Mouse (Mus musculus): ENCODE measurements around the gene Zfp36.

The Zfp36 gene

DNA sequence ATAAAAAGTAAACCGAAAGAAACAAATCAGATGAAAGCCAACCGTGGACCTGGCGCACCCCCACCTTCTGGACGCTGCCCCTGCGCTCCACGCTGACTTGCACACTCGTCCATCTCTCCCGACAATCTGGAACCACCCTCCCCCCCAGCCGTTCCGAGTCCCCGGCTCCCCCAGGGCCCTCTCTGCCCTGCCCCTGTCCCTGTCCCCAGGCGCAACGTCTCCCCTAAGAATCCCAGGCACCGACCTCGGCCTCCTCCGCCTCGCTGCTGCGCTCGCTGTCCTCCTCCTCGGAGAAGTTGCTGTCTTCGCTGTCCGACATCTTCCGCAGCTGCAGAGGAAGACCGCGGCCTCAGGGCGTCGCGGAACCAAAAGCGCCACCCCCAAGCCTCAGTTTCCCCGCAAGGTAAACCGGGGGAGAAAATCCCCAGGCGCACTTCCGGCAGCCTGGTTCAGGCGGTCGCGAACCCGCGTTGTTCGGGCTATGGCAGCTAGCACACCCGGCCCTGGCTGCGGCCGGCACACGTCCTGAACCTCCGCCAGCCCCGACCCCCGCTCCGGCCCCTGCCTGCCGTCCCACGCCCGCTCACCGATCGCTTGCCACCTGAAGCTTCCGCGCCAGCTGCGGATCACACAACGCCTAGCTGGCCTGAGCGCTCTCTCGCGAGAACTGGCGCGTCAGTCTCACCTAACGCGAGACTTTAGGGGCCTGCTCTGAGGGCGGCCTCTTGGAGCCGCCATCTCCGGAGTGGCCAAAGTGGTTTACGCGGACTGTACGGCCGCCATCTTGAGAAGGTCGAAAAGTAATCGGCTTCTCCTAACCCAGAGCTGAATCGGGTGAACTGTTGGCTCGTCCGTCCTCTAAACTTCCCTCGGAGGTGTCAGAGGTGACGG, 41.7 kb downstream of the Zfp36 start, which contains the start of gene Supt5:
Gene Supt5, minus strand, starts transcription at position 639 of the 891 bp plus-strand sequence.
- peak; percentile 95 to 97 for DNase-seq (ENCODE audit: low spot score in 2 of 2)

DNA sequence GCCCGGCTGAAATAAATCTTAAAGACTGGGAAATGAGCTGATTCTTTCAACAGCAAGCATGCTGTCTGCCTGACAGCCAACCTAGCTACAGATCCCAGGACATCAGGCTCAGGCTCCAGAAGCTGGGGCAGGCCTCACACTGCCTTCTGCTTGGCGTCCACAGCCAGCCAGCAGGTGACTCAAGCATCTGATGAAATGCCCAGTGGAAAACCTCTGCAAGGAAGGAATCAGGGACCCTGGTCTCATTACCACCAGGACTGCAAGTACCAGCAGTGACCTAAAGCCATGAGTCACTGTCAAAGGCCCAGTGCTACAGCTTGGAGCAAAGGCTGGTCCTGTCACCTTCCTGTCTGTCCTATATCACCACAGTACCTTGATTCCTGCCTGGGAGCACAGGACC, 44.6 kb downstream of the Zfp36 start:
- no peak for DNase-seq (ENCODE audit: low spot score in 2 of 2)

DNA sequence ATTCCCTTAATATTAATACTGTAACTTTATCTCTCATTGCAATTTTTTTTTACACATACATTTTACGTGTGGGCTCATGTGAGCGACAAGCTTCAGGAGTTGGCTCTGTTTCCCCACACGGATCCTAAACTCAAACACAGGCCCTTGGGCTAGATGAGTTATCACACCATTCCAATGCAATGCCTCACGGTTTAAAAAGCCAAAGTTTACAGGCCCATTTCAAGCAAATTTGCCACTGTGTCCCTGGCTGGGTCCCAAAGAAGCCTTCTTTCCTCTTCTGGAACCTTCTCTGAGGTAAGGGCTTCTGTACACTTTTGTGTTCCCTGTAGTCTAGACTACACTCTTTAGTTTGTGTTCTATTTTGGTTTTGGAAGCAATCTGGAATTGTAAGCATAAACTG, 45.5 kb downstream of the Zfp36 start:
- no peak for DNase-seq (ENCODE audit: low spot score in 2 of 2)

DNA sequence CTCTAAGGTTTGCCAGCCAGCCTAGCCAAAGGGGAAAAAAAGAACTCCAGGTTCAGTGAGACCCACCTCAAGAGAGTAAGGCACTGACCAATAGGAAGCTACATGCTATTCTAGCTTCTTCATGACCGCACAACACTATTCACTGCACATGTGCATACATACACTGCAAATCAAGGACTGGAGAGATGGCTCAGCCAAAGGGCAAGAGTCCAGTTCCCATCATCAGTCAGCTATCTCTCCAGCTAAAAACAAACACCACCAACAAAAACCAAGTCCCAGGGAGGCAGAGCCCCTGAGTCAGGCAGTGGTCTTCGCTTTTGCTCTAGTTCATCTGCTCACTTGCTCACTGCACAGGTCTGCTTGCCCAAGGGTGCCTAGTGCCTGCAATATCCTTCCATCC, 51.8 kb downstream of the Zfp36 start:
- no peak for DNase-seq (ENCODE audit: low spot score in 2 of 2)

Data from frontal cortex, postnatal 36 days (tissue).